Mouse (Mus musculus) liver, postnatal 0 days (tissue): ENCODE measurements at regions not wholly inside any gene's neighbourhood (a gene's known extent, or its start where the extent isn't known, plus 50 kb on each side); places are given as distances from the start of the nearest gene placed in this dataset.

Experiments
- ATAC-seq: fragments of 200-750 bp; cut with Nextera tagmentation; 2 replicates; pipeline ENCODE4 v1.8.0; 2017; ENCODE audit warnings: mild to moderate bottlenecking, moderate library complexity
- DNase-seq: peaks from one replicate; pipeline ENCODE4 v3.0.0-alpha.2; 2016
- H3K27ac ChIP-seq: fragments of 300-500 bp; sonication (generic); 2 replicates; pipeline ENCODE4 v1.5.1; 2014; ENCODE audit warnings: antibody characterized with exemption, moderate library complexity, mild to moderate bottlenecking, low read depth
- H3K27me3 ChIP-seq: fragments of 300-500 bp; sonication (generic); 2 replicates; pipeline ENCODE4 v1.6.1; 2014; ENCODE audit warnings: low read length, control low read depth, mixed read lengths; ENCODE audit not compliant: insufficient read depth
- H3K36me3 ChIP-seq: fragments of 300-500 bp; sonication (generic); replicated peaks from 2 replicates; pipeline ENCODE4 v1.6.1; 2014; ENCODE audit warnings: mild to moderate bottlenecking, control low read depth, low read length, moderate library complexity, mixed read lengths; ENCODE audit not compliant: insufficient read depth
- H3K4me1 ChIP-seq: fragments of 300-500 bp; sonication (generic); 2 replicates; pipeline ENCODE4 v1.6.1; 2014; ENCODE audit warnings: antibody characterized with exemption, mild to moderate bottlenecking, control low read depth; ENCODE audit not compliant: insufficient read depth
- H3K4me2 ChIP-seq: fragments of 300-500 bp; sonication (generic); 2 replicates; pipeline ENCODE4 v1.6.1; 2014; ENCODE audit warnings: low read depth, mild to moderate bottlenecking, low read length, moderate library complexity, mixed read lengths
- H3K4me3 ChIP-seq: fragments of 300-500 bp; sonication (generic); 2 replicates; pipeline ENCODE4 v1.5.1; 2014; ENCODE audit warnings: low read depth, low read length
- H3K9ac ChIP-seq: fragments of 300-500 bp; sonication (generic); replicated peaks from 2 replicates; pipeline ENCODE4 v1.6.1; 2014; ENCODE audit warnings: mild to moderate bottlenecking, moderate library complexity
- H3K9me3 ChIP-seq: fragments of 300-500 bp; sonication (generic); 2 replicates; pipeline ENCODE4 v1.6.1; 2016; ENCODE audit warnings: mild to moderate bottlenecking, control low read depth, low read length, mixed read lengths
- CTCF ChIP-seq: sonication (generic); IDR thresholded peaks from 2 replicates; pipeline ENCODE4 v1.5.1; 2016; ENCODE audit warnings: antibody characterized with exemption, low read depth
- EP300 ChIP-seq: IDR thresholded peaks from 2 replicates; pipeline ENCODE4 v1.6.1; 2016; ENCODE audit warnings: antibody characterized with exemption, low read depth, mild to moderate bottlenecking
- WGBS: fragments of 180-500 bp; shearing (Covaris S2); extraction: QIAGEN DNeasy Blood & Tissue Kit; methylation state at CpG from one replicate; pipeline ENCODE4 v1.1.7; 2014; ENCODE audit not compliant: insufficient replicate concordance; 5-methylcytosine and 5-hydroxymethylcytosine counted together

- H3K27ac ChIP-seq: no peak overlapping the region
- no peak overlapping the region for H3K4me3 ChIP-seq
- TF ChIP-seq EP300: no peak
- no peak for TF ChIP-seq CTCF
- H3K4me1 ChIP-seq: 0 out of 2 replicates have a peak, but pooled peaks cover 4% of the 10 kb centered on the region
- ATAC-seq (no peak), DNase-seq (no peak)
- H3K9ac ChIP-seq: no peak overlapping the region
- no peaks in the 10 kb centered on the region for H3K9me3 ChIP-seq
- no peak overlapping the region for H3K4me2 ChIP-seq
- peaks cover 63% of the 10 kb centered on the region for H3K27me3 ChIP-seq
- WGBS: 8% methylated on average over 18 of the region's 18 CpGs
- H3K36me3 ChIP-seq: no peaks in the 10 kb centered on the region
These were observed 318.7 kb downstream of the Parp8 start for GRCm38 (mm10) chr13:116706401-116707330.

- TF ChIP-seq EP300: no peak
- TF ChIP-seq CTCF: no peak
- Histone ChIP-seq H3K36me3 (no peaks in the 10 kb centered on the region), H3K4me2 (0 out of 2 replicates have a peak overlapping the region, but pooled peaks have one; percentile 18), H3K27ac (no peak overlapping the region), H3K4me3 (peak overlapping the region; percentile 13; the same call in 1 of the 2 replicates), H3K27me3 (peaks cover 58% of the 10 kb centered on the region), H3K9ac (no peak overlapping the region), H3K9me3 (no peaks in the 10 kb centered on the region), H3K4me1 (0 out of 2 replicates have a peak, but pooled peaks cover 4% of the 10 kb centered on the region)
- peak; percentile 14 for DNase-seq
- 1% methylated on average over 39 of the region's 39 CpGs for WGBS
- no peak for ATAC-seq
These were observed 319.5 kb downstream of the Parp8 start for GRCm38 (mm10) chr13:116705611-116706386.

- Histone ChIP-seq H3K4me3 (no peak overlapping the region), H3K4me2 (no peak overlapping the region), H3K27ac (no peak overlapping the region), H3K27me3 (no peaks in the 10 kb centered on the region), H3K9me3 (no peaks in the 10 kb centered on the region), H3K36me3 (no peaks in the 10 kb centered on the region), H3K4me1 (0 out of 2 replicates have a peak, but pooled peaks cover 2% of the 10 kb centered on the region), H3K9ac (no peak overlapping the region)
- no peak for ATAC-seq
- no peak for DNase-seq
- TF ChIP-seq EP300: no peak
- TF ChIP-seq CTCF: no peak
These were observed 336.6 kb downstream of the Parp8 start for GRCm38 (mm10) chr13:116688714-116689113.
